Mouse (Mus musculus) kidney, adult 2 months (tissue): ENCODE results near the gene Nktr. TPM values are rescaled to one million over a fixed set of nuclear protein-coding genes. Genes with fewer than 3 reads are reported as not detected.

ENCODE experiments used
- DNase-seq: peaks from one replicate; pipeline ENCODE4 v3.0.0; 2021
- H3K27ac ChIP-seq: fragments of 200-500 bp; 2 replicates; pipeline ENCODE4 v1.5.1; 2012; ENCODE audit warnings: low read depth, low read length, control low read depth, inconsistent platforms; ENCODE audit not compliant: insufficient read depth
- H3K27me3 ChIP-seq: fragments of 200-500 bp; replicated peaks from 2 replicates; pipeline ENCODE4 v1.6.1; 2012; ENCODE audit warnings: mild to moderate bottlenecking, moderate library complexity, low read length, inconsistent platforms; ENCODE audit not compliant: control insufficient read depth, insufficient read depth
- H3K36me3 ChIP-seq: fragments of 200-500 bp; 2 replicates; pipeline ENCODE4 v1.6.1; 2012; ENCODE audit warnings: mild to moderate bottlenecking, moderate library complexity, low read length, inconsistent platforms; ENCODE audit not compliant: control insufficient read depth, insufficient read depth
- H3K4me1 ChIP-seq: fragments of 200-500 bp; 2 replicates; pipeline ENCODE4 v1.6.1; 2011; ENCODE audit warnings: low read length; ENCODE audit not compliant: control insufficient read depth, insufficient read depth
- H3K4me3 ChIP-seq: fragments of 200-500 bp; 2 replicates; pipeline ENCODE4 v1.5.1; 2011; ENCODE audit warnings: mild to moderate bottlenecking, low read depth, low read length, control low read depth; ENCODE audit not compliant: insufficient read depth
- CTCF ChIP-seq: fragments of 200-500 bp; conservative IDR thresholded peaks from 2 replicates; pipeline ENCODE4 v1.5.1; 2011; ENCODE audit warnings: low read depth, mild to moderate bottlenecking, control low read depth, low read length, moderate library complexity, mixed read lengths; ENCODE audit not compliant: insufficient read depth, insufficient read length
- POLR2A ChIP-seq: fragments of 200-500 bp; IDR thresholded peaks from one replicate; pipeline ENCODE4 v1.6.1; 2011; ENCODE audit warnings: low read depth, low read length, control low read depth
- WGBS: fragments of 180-500 bp; shearing (Covaris S2); methylation state at CpG from one replicate; pipeline ENCODE4 v1.1.7; 2018; 5-methylcytosine and 5-hydroxymethylcytosine counted together
- polyA plus RNA-seq: library from polyadenylated mRNA; depleted of rRNA; stranded (reverse); fragments of >200 nt; gene quantifications from 2 replicates; pipeline ENCODE4 v1.2.3, GENCODE M21; 2012

Nktr gene
- polyA plus RNA-seq, 1 experiment, result 24.8 TPM

- Histone ChIP-seq H3K27ac (no peak overlapping the region), H3K36me3 (no peaks in the 10 kb centered on the region), H3K4me3 (no peak overlapping the region), H3K27me3 (no peaks in the 10 kb centered on the region), H3K4me1 (peaks cover 7% of the 10 kb centered on the region)
- TF ChIP-seq POLR2A, result no peak
- TF ChIP-seq CTCF, result no peak
- no peak for DNase-seq
- WGBS, result 94% methylated on average over 10 of the region's 10 CpGs
Measured at GRCm38 (mm10) chr9:121762248-121762647, 43.3 kb downstream of the Nktr start.

- peaks cover 7% of the 10 kb centered on the region for H3K4me1 ChIP-seq
- 88% methylated on average over 25 of the region's 25 CpGs for WGBS
- H3K36me3 ChIP-seq, result no peaks in the 10 kb centered on the region
- DNase-seq, result no peak
- H3K4me3 ChIP-seq, result no peak overlapping the region
- TF ChIP-seq POLR2A (no peak), CTCF (no peak)
- H3K27me3 ChIP-seq, result no peaks in the 10 kb centered on the region
- H3K27ac ChIP-seq, result no peak overlapping the region
Measured at GRCm38 (mm10) chr9:121762761-121763160, 43.8 kb downstream of the Nktr start.

DNA sequence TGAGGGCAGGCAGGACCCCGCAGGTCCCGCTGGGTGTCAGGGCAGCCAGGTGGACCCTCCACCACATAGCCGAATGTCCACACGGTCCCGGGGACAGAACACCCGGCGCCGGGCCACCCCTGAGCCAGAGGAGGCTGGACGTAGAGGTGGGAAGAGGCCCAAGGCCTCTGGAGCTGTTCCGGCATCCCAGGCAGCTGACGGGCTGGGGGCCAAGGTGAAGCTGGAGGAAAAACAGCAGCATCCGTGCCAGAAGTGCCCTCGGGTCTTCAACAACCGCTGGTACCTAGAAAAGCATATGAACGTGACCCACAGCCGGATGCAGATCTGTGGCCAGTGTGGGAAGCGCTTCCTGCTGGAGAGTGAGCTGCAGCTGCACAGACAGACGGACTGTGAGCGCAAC lies 44.7 kb downstream of the Nktr start:
- no peak for TF ChIP-seq CTCF
- TF ChIP-seq POLR2A, result no peak
- Histone ChIP-seq H3K4me1 (peaks cover 2% of the 10 kb centered on the region; the same call in 1 of the 2 replicates), H3K4me3 (no peak overlapping the region), H3K27ac (no peak overlapping the region), H3K27me3 (no peaks in the 10 kb centered on the region), H3K36me3 (no peaks in the 10 kb centered on the region)
- DNase-seq, result peak; percentile 16
- WGBS, result 87% methylated on average over 19 of the region's 19 CpGs

DNA sequence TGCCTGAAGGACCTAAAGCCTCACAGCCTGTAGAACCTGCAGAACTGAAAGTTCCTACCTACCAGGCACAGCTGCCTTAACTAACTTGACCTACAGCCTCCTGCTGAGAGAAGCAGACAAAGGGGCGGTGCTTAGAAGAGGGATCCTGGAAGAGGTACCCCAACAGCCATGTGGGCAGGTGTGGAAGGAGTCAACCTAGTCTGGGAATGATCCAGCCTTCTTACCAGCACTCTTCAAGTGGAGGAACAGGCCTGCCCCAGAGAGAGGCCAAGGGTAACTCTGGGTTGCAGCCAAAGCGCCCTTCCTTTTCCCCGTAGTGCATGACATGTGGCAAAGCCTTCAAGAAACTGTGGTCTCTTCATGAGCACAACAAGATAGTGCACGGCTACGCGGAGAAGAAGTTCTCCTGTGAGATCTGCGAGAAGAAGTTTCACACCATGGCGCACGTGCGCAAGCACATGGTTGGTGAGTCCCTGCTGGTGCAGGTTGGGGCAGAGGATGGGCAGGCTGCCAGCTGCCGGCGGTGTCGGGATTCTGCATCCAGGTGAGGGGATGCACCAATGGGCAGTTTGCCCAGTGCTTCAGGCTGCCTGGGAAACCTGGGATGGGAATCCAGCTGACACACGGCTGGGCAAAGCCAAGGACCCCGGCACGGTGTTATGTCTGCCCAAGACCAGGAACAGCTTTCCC lies 46.3 kb downstream of the Nktr start:
- Histone ChIP-seq H3K4me3 (no peak overlapping the region), H3K36me3 (no peaks in the 10 kb centered on the region), H3K27me3 (no peaks in the 10 kb centered on the region), H3K4me1 (no peaks in the 10 kb centered on the region), H3K27ac (no peak overlapping the region)
- WGBS, result 84% methylated on average over 16 of the region's 16 CpGs
- TF ChIP-seq POLR2A (no peak), CTCF (no peak)
- no peak for DNase-seq

- Histone ChIP-seq H3K4me3 (no peak overlapping the region), H3K36me3 (no peaks in the 10 kb centered on the region), H3K27me3 (no peaks in the 10 kb centered on the region), H3K27ac (no peak overlapping the region), H3K4me1 (no peaks in the 10 kb centered on the region)
- TF ChIP-seq CTCF, result no peak
- no peak for TF ChIP-seq POLR2A
- WGBS, result 43% methylated on average over 5 of the region's 5 CpGs
- no peak for DNase-seq
Measured at GRCm38 (mm10) chr9:121772412-121772811, 53.4 kb downstream of the Nktr start.

GRCm38 (mm10) chr9:121775951-121776350 lies 57.0 kb downstream of the Nktr start:
- H3K4me1 ChIP-seq, result no peaks in the 10 kb centered on the region
- no peak for DNase-seq

DNA sequence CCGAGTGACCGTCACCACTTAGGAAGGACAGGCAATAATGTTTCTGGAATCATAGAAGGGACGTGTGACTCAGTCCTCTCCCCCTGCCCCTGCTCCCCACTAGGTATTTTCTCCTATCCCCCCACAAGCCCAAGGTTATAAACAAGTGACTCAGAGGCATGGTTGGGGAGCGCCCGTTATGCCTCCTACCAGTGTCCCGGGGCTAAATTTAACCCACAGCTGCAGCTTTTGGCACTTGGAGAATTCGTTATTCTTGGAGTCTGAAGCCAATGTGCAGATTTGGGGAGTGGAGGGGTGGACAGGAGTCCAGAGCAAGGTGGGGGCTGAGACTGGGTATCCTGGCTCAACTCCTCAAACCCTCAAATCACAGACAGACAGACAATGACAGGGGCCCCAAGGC lies 57.5 kb downstream of the Nktr start:
- Histone ChIP-seq H3K27ac (no peak overlapping the region), H3K4me3 (no peak overlapping the region), H3K36me3 (no peaks in the 10 kb centered on the region), H3K4me1 (no peaks in the 10 kb centered on the region), H3K27me3 (no peaks in the 10 kb centered on the region)
- WGBS, result 79% methylated on average over 7 of the region's 7 CpGs
- DNase-seq, result no peak
- TF ChIP-seq CTCF (no peak), POLR2A (no peak)

More at GRCm38 (mm10) chr9:121775951-121776350, 57.0 kb downstream of the Nktr start:
- no peak for TF ChIP-seq POLR2A
- TF ChIP-seq CTCF, result no peak
- H3K27ac ChIP-seq, result no peak overlapping the region
- H3K4me3 ChIP-seq, result no peak overlapping the region
- WGBS, result 87% methylated on average over 10 of the region's 10 CpGs
- no peaks in the 10 kb centered on the region for H3K27me3 ChIP-seq
- H3K36me3 ChIP-seq, result no peaks in the 10 kb centered on the region
